Mouse (Mus musculus) megakaryocyte-erythroid progenitor cell, adult 5-6 weeks (primary cell): ENCODE measurements around the gene Mrps18b. TPM values are rescaled to one million over a fixed set of nuclear protein-coding genes. Genes with fewer than 3 reads are reported as not detected.

ENCODE experiments used
- ATAC-seq: replicated peaks from 2 replicates; pipeline ENCODE4 v1.8.0; 2016; ENCODE audit warnings: mild to moderate bottlenecking, inconsistent platforms; ENCODE audit not compliant: severe bottlenecking, poor library complexity, low FRiP score, low TSS enrichment
- total RNA-seq, 2 experiments: library from RNA; stranded (forward) in 1 of 2; stranded (reverse) in 1 of 2; fragments of 200-1000, 215-1000 nt in 1 of 2; fragments of >200 nt in 1 of 2; fragmentation: Nextera tagmentation in 1 of 2; gene quantifications; 2 replicates each; pipeline ENCODE4 v1.2.3; 2014 to 2017

Gene Mrps18b
- total RNA-seq, 2 experiments from 2014 or later: 92.6 to 140 TPM

- ATAC-seq: no peak
Measured at GRCm38 (mm10) chr17:35887725-35888124, 28.5 kb downstream of the Mrps18b start.

GRCm38 (mm10) chr17:35883777-35884176, 32.4 kb downstream of the Mrps18b start:
- no peak for ATAC-seq

DNA sequence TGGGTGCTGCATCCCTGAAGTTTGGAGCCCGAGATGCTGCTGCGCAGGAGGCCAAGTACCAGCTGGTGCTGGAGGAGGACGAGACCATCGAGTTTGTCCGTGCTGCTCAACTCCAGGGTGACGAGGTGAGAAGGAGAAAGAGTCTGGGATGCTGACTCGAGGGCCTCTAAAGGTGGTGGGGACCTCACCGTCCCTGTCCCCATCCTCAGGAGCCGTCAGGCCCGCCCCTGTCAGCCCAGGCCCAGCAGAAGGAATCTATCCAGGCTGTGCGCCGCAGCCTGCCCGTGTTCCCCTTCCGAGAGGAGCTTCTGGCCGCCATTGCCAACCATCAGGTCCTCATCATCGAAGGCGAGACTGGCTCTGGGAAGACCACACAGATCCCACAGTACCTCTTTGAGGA, 33.3 kb downstream of the Mrps18b start:
- no peak for ATAC-seq

DNA sequence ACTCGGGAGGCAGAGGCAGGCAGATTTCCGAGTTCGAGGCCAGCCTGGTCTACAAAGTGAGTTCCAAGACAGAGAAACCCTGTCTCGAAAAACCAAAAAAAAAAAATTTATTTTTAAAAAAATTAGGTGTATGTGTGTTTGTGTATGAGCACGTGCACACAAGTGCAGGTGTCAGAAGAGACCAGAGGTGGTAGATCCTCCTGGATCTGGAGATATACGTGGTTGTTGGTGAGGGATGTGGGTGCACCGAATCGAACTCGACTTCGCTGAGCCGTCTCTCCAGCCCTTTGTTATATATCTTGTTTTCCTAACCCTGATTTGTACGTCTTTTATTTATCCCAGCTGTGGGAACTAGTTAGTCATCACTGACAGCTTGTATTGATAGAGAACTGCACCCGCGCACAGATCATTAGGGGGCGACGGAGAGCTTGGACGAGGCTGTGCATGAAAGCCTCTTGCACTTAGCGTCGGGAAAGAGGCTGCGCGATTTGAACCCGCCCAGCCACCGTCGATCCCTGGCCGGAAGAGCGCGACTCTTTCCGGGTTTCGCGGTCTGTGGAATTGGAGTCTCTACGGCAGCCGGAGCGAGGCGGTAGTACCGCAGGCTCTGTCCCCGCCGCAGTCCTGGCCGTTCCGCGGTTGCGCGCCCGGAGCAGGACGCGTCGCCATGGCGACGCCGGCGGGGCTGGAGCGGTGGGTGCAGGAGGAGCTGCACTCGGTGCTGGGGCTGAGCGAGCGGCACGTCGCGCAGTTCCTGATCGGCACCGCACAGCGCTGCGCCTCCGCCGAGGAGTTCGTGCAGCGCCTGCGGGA, 36.7 kb downstream of the Mrps18b start, which contains the start of gene Dhx16:
Gene Dhx16, plus strand, starts transcription at position 575 of the 813 bp plus-strand sequence.
- ATAC-seq: peak; percentile 94

DNA sequence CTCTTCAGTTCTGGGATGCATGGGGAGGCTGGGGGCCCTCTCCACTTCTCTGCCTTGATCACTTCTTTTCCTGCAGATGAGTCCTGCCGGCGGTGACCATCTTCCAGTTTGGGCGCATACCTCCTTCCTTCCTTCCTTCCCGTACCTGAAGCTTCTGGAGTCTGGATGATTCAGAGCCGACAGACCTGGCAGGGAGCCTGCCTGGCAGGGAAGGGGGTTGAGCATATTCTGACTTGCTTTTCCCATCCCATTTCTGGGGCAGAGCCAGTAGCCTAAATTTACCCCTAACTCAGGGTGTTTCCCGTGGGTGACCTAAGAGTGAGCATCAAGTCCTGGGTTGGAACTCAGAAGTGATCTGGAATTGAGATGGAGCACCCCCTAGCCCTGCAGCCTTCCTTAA, 41.5 kb downstream of the Mrps18b start:
- no peak for ATAC-seq

- peak; percentile 80 for ATAC-seq
Measured at GRCm38 (mm10) chr17:35873774-35874519, 42.2 kb downstream of the Mrps18b start.

DNA sequence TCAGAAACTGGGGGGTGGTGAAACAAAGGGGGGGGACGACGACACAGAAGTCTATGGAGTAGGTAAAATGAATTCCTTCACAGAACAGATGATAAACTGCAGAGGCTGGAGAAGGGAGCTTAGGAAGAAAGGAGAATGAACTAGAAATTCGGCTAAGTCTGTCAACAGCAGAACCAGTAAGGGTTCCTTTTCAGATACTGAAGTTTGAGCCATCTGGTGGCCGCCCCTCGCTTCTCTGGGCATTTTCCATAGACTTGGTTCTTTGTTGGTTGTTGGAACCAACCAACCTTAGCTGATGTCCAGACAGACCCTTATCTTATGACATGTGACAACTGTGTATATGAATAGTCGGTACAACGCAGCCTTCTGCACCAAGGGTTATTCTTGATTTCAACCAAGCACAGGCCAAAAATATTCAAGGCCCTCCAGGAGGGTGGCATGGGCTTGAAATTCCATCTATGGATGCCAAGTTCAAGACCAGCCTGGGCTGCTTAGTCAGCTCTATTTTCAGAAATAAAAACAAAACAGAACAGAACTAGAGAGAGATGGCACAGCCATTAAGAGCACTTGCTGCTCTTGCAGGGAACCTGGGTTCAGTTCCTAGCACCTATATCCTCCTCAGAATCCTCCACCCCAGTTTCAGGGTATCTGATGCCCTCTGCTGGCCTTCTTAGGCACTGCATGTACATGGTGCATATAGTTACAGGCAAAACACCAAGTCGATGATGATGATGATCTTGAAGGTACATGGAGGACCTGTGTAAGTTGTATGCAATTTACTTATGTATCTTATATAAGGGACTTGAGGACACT, 45.1 kb downstream of the Mrps18b start:
- ATAC-seq: no peak

DNA sequence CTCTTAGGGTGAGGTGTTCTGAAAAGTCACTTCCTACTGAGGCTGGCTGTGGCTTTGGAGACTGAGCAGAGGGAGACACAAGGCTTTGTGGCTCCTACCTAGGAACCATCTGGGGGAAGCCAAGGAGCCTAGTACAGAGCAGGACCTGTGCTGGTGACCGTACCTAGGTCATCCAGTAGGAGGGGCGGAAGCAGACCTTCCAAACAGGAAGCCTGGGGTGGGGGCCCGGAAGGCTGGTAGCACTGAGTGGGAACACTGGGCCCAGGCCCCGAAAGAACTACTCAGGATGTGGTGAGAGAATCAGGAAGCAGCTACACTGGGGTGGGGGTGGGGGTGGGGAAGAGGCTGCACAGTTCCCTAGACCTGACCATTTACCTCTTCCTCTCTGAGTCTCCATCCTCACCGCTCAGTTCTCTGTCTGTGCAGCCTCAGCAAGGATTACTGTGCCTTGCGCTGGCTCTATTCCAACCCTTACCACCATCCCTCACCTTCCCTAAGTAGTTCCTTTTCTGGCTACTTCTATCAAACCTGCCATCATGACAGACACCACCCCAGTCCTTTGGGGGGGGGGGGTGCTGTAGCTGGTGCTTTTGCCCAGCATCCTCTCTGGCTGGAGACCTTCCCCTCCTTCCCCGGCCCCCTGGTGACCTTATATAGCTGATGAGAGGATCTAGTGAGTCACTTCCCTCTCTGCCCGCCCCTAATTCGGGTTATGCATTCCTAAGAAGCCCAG, 45.9 kb downstream of the Mrps18b start:
- ATAC-seq: no peak

GRCm38 (mm10) chr17:35869346-35870067, 46.7 kb downstream of the Mrps18b start:
- no peak for ATAC-seq

DNA sequence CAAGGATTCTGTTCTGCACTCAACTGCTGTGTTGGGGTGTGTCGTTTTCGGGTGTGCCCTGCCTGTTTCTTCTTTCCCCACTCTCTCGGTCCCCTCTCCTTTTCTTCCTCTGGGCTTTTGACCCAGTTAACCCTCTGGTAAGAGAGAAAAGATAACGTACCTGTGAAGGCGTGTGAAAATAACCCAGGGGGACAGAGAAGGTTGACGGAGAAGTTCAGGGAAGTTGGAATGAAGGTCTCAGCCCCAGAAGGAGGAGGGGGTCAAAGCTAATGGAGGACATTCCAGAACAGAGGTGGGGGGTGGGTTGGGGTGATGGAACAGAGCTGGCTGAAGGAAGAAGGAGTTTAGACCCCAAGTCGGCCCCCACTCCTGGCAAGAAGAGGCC, 47.2 kb downstream of the Mrps18b start:
- ATAC-seq: no peak

GRCm38 (mm10) chr17:35868165-35868820, 47.9 kb downstream of the Mrps18b start:
- ATAC-seq: no peak

- no peak for ATAC-seq
Measured at GRCm38 (mm10) chr17:35866911-35867890, 49.0 kb downstream of the Mrps18b start.

- no peak for ATAC-seq
Measured at GRCm38 (mm10) chr17:35866281-35866831, 49.8 kb downstream of the Mrps18b start.

DNA sequence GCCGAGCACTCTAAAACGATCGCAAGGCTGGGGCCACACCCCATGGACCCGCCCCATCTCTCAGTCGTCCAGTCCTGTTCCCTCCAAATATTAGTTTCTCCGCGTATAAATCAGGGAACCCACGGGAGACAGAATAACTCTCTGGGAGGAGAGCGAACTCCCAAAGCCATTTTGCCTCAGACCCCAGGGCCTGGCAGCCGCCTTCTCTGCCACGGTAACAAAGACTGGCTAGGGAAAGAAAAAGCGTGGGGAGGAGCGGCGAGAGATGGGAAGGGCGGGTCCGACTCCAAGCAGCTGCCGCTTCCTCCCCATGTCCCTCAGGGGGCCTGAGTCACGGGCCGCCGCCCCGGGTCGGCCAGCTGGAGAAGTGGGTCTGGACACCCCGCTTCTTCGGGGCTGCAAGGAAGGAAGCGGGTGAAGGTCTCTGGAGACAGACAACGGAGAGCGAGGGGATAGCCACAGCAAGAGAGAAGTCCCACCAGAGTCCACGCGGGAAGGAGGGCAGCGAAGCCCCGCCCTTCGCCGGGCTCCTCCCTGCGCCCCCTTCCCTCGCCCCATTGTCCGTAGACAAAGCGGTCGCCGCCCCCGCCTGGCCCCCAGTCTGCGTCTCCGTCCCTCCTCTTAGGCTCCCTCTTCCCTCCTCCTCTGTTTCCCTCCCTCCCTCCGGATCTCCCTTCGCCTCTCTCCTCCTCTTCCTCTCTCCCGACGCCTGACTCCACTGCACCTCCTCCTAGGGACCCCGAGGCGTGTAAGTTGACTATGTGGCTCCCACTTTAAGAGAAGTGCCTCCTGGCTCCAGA, 50.5 kb downstream of the Mrps18b start, which contains the start of gene Ppp1r18:
Gene Ppp1r18, plus strand, starts transcription at position 113 of the 800 bp plus-strand sequence.
- ATAC-seq: no peak

DNA sequence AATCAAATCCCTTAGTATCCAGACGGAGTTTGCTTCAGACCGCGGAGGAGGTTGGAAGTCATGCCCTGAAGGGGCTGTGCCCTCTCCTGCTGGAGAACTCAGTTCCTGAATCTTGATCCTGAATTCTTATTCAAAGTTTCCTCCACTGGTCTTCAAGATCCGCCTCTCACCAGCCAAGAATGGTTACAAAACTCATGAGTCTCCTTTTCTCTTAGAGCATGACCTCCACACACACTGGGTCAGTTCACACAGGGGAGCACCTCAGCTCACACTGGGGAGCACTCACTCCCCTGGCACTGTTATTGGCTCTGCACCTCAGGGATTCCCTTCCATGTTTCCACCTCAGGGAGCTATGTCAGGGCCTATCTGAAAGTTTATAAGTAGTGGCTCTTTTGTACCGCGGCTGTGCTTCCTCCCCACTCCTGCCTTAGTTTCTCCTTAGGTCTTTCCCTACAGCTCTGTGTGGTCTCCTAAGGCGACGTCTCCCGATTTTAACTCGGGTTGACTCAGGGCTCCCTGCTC, 51.3 kb downstream of the Mrps18b start:
- ATAC-seq: no peak
